Mouse (Mus musculus) adrenal gland (tissue): ENCODE measurements around the gene Baiap3.
"Not testable (repeated sequence)": the region's sequence is repeated elsewhere in the genome, so short reads cannot be mapped to it uniquely, and the experiment has no call there.

Experiments
- intact Hi-C: fragments of 180-260 bp; cut with DNase I; formaldehyde crosslinking; loops from one replicate; pipeline ENCODE4 v1.15.1; 2025

The Baiap3 gene

GRCm38 (mm10) chr17:25250181-25250835 is 5.9 kb downstream of the Baiap3 start:
- intact Hi-C loops, result no loop called here

- intact Hi-C loops, result no loop called here
Measured at GRCm38 (mm10) chr17:25248033-25248750, 8.0 kb downstream of the Baiap3 start.

DNA sequence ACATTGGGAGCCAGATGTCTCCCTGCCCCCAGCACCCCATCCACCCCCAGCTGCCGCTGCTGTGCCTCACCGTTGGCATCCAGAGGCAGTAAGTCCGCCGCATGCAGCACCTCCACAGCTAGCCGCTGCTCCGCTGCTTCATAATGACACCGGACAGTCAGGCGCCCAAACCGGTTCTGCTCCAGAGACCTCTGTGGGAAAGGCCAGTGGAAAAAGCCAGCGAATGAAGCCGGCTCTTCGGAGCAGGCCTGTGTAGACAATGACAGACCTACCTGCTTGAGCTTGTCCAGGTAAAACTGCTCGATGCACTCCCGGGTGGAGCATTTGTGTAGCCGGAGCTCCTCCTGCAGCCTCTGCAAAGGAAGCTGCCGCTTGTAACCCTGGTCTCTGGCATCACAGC is 11.9 kb downstream of the Baiap3 start:
- intact Hi-C loops, result no loop called here

- intact Hi-C loops, result no loop called here
Measured at GRCm38 (mm10) chr17:25243131-25243780, 12.9 kb downstream of the Baiap3 start.

- intact Hi-C loops, result no loop called here
Measured at GRCm38 (mm10) chr17:25239695-25240636, 16.2 kb downstream of the Baiap3 start, which contains the start of the genes Gnptg and Tsr3. Gene Gnptg, minus strand, starts transcription at chr17:25240124. Gene Tsr3, plus strand, starts transcription at chr17:25240170.

- intact Hi-C loops, result no loop called here
Measured at GRCm38 (mm10) chr17:25235635-25236034, 20.5 kb downstream of the Baiap3 start.

DNA sequence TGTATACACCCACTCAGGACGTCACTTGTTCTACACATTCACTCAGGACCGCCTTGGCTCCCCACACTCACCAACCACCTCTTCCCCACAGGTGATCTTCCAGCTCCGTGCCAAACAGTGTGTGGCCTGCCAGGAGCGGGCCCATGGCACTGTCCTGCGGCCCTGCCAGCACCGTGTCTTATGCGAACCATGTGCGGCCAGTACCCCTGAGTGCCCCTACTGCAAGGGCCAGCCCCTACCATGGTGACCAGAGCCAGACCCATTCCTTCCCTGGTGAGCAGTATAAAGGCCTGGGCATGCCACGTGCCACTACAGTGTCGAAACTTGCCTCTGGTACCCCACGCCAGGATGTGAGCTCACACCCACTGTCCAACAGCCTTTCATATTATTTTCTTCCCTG is 24.5 kb downstream of the Baiap3 start:
- intact Hi-C loops, result not testable (repeated sequence)

DNA sequence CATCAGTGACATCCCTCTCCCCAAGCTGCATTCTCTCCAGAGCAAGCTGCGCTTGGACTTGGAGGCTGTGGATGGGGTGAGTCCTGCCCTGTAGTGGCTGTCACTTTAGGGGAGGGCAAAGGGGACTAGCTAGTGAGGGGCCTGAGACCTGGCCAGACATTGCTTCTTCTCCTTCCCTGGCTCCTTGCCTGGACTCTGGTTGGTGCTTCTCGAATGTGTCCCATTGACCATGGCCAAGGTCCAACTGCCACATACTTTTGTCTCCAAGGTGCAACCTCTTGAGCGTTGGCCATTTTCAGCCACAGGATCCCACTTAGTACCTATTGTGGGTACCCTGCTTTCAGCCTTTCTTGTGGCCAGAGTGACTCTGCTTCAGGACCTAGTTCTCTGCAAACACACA is 25.5 kb downstream of the Baiap3 start:
- intact Hi-C loops, result no loop called here

DNA sequence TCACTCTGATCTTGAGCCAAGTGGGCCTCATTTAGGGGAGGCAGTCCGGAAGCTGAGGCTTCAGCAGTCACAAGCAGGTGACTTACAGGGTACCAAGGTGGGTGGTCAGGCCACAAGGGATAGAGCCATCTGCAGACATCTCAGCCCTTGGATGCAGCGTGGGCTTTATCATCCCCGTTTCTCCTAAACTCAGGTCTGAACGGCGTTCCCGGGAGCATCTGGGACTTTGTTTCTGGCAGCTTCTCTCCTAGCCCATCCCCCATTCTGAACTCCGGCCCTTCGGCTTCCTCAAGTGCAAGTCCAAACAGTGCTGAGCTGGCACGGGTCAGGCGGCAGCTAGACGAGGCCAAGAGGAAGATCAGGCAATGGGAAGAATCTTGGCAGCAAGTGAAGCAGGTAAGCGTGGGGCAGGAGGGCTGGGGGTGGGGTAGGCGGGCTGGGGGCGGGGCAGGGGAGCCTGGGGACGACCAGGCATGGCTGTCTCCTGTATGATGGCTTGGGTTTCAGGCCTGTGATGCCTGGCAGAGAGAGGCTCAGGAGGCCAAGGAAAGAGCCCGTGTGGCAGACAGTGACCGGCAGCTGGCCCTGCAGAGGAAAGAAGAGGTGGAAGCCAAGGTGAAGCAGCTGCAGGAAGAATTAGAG is 26.0 kb downstream of the Baiap3 start:
- intact Hi-C loops, result not testable (repeated sequence)

DNA sequence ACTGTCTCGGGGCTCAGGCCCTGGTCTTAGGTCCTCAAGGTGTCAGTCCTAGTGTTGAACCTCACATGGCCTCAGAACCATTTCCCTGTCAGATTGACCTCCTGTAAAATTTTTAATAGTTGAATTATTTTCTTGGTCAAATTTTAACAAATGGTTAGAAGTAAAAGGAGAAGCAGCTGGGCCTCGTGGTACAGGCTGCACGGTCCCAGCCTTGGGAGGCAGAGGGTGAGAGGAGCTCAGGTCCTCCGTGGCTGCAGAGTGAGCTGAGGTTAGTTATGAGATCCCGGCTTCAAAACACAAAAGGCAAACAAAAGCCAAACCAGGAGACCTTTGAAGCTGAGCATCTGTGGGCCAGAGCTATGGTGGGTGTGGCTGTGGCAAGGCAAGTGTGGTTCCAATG is 28.2 kb downstream of the Baiap3 start:
- intact Hi-C loops, result no loop called here

DNA sequence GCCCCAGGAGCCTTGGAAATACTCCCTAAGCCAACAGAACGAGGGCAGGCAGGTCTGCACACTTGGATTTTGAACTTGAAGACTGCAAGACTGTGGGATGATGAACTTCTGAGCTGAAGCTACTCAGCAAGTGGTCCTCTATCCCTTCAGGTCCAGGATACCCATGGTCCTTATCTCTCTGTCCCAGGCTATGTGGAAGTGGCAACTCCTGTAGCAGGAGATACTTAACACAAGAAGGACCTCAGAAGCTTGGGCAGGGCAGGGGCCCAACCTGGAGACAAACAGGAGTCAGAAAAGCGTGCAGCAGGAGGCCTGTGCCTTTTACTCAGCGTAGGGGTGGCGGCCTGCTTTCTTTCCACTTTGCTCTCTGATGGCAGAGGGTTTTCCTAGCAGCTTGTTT is 30.5 kb downstream of the Baiap3 start:
- intact Hi-C loops, result no loop called here

DNA sequence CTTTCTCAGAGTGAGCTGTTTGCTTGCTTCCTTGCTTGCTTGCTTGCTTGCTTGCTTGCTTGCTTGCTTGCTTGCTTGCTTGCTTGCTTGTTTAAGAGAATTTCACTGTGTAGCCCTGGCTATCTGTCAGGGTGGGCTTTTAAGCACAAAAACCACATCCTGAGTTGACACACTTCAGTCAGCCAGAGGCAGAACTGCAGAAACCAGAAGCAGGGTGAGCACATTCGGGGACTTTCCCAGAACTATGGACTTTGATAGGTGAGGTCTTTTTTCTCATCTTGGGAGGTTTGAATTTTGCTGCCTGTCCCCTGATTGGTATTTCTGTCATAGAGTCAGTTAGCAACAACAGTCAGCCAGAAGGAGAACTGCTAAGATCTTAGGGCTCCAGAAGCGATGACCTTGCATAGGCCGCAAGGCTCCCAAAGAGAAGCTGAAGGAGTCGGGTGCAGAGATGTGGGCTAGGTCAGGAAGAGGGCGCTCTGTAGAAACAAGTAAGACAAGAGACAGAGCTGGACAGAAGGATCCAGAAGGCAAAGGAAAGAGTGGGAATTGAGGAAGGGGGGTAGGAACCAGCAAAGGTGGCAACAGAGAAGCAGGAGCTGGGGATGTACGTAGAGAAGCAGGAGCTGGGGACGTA is 31.5 kb downstream of the Baiap3 start:
- intact Hi-C loops, result no loop called here

GRCm38 (mm10) chr17:25222951-25223601 is 33.1 kb downstream of the Baiap3 start:
- intact Hi-C loops, result no loop called here

GRCm38 (mm10) chr17:25222504-25222940 is 33.6 kb downstream of the Baiap3 start:
- intact Hi-C loops, result not testable (repeated sequence)

DNA sequence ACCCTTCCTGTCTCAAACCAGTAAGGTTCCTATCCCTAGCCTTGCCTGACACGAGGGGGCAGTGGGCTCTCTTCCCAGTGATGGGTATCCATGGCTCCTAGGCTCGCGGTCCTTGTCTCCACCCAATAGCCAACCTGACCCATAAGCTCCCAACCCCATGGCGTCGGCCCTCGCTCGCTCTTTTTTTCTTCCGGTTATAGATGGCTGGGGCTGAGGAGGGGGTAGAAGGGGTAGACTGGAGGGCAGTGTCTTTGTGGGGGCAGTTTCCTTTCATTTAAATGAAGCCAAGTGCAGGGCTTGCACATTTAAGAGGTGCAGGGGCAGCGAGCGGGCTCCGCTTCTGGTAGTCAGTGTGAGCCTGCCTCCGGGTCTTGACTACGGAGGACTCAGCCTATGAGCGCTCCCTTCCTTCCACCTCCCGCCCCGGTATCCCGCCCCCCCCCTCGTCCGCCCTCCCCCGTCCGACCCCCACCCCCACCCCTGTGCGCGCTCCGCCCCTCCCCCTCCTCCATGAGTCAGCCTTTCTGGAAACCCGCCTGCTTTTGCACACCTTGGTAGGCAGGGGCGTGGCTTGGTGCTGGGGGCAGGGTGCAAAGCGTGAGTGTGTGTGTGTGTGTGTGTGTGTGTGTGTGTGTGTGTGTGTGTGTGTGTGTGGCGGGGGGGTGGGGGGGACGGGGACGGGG is 34.2 kb downstream of the Baiap3 start:
- intact Hi-C loops, result no loop called here

DNA sequence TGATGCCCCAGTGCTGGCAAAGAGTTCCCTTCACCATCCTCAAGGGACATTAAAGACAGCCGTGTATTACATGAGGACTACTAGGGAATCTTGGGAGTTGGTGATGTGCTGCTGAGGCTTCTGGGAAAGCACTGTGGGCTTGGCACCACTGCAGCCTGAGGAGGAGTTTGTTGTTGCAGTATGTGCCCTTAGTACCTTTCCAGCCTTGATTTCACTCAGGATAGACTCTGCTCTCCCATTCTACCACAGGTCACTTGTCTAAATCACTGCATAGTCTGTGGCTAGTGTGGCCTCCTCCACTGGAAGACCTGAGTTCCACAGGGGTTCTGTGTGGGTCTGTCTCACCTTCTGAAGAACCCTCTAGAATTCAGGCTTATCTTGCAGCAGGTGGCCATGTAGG is 35.4 kb downstream of the Baiap3 start:
- intact Hi-C loops, result no loop called here

DNA sequence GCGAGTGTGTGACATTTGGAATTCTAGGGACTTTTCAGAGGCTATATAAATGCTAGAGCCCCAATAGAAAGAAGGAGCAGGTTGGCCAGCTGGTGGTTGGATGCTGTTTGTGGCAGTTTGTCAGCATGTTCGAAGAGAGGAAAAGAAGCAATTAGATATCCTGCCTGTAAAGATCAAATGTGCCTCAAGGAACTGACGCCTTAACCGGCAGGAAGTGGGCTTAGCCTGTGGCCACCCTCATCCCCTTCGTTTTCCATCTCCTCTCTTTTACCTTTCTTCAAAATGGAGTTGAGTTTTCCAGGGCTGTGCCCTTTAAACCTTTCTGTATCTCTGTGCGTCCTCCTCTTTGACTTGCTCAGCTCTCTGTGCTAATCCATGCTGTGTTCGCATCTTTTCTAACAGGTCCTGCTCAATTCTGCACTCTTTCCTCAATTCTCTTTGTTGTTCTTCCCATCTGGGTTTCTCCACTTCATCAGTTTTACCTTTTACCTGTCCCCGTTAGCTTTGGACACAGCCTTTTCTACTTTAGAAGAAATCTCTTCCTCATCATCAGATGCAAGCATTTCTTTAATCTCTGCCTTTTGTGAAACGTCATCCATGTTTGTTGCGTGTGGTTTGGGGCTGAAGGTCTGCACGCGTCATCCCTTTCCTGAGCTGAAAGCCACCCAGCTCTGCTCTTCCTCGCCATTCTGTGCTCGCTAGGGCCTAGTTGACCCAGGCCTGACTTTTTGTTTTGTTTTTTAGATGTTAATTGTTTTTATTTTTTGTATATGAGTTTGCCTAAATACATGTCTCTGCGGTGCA is 36.5 kb downstream of the Baiap3 start:
- intact Hi-C loops, result no loop called here

DNA sequence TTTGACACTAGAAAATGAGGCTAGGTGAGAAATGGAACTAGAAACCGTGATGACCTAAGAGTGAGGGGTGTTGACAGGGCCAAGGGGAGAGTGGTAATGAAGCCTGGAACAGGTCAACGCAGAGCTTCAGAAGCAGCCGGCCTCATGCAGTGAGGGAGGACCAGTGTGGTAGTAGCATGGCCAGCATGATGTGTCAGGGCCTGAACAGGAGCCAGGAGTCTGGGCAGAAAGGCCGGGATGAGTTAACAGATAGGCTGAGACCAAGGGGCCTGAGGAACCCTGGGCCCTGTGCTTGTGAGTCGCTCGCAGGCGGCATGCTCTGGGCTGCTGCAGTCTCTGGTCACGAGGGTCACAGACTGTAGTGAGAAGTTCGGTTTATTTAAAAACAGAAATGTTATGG is 37.2 kb downstream of the Baiap3 start:
- intact Hi-C loops, result no loop called here
